Mouse (Mus musculus): ENCODE data around the gene B3galt6. TPM values are rescaled to one million over a fixed set of nuclear protein-coding genes. Genes with fewer than 3 reads are reported as not detected.
A peak's percentile ranks its signal among the peaks of the same experiment; 100 is the strongest.

B3galt6 gene
- polyA plus RNA-seq, 1 experiment from 2014 or later = 18.9 TPM

- WGBS = 96% methylated on average over 6 of the region's 6 CpGs
Observed at GRCm38 (mm10) chr4:155955491-155955890, 37.0 kb downstream of the B3galt6 start.

DNA sequence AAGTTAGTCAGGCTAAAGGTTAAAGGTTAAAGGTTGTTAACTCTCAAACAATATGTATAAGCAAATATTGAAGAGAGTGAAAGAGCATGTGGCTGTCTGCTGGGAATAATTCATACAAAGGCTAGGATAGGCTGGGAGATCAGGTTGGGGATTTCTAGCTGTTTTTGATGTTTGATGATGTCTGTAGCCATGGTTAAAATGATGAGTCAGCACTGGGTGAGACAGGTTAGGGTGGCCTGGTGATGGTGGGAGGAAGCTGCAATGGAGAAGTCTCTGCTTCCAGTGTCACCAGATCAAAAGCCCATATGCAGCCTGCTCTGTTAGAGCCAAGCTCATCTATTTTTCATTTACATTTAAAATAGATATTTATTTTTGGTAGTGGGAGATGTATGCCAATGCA, 45.4 kb downstream of the B3galt6 start:
- no peak for DNase-seq (ENCODE audit: low spot score)
- Histone ChIP-seq H3K27ac (ENCODE audit: low read depth, low read length) (no peak overlapping the region), H3K9ac (ENCODE audit: low read length) (no peak overlapping the region), H3K9me3 (ENCODE audit: control insufficient read depth, low read length) (no peaks in the 10 kb centered on the region), H3K4me1 (ENCODE audit: control insufficient read depth, insufficient read depth, low read length) (peaks cover 13% of the 10 kb centered on the region), H3K4me2 (ENCODE audit: low read depth) (no peak overlapping the region), H3K27me3 (ENCODE audit: control insufficient read depth, insufficient read depth, low read length) (no peaks in the 10 kb centered on the region), H3K4me3 (ENCODE audit: low read depth, low read length) (no peak overlapping the region), H3K36me3 (ENCODE audit: control insufficient read depth, insufficient read depth, low read length) (peaks cover 8% of the 10 kb centered on the region)
- no peak for ATAC-seq (ENCODE audit: insufficient read depth, low FRiP score, low TSS enrichment)

More at GRCm38 (mm10) chr4:155955491-155955890, 37.0 kb downstream of the B3galt6 start:
- H3K27ac ChIP-seq (ENCODE audit: low read depth, low read length) = no peak overlapping the region
- no peak overlapping the region for H3K4me3 ChIP-seq (ENCODE audit: low read depth, low read length)
- no peaks in the 10 kb centered on the region for H3K9me3 ChIP-seq (ENCODE audit: control insufficient read depth, low read length)
- no peak overlapping the region for H3K4me2 ChIP-seq (ENCODE audit: low read depth)
- H3K9ac ChIP-seq (ENCODE audit: low read length) = no peak overlapping the region
- H3K4me1 ChIP-seq (ENCODE audit: control insufficient read depth, insufficient read depth, low read length) = no peaks in the 10 kb centered on the region
- DNase-seq (ENCODE audit: low spot score) (no peak), ATAC-seq (ENCODE audit: insufficient read depth, low FRiP score, low TSS enrichment) (no peak)
- H3K27me3 ChIP-seq (ENCODE audit: control insufficient read depth, insufficient read depth, low read length) = no peaks in the 10 kb centered on the region
- peaks cover 8% of the 10 kb centered on the region for H3K36me3 ChIP-seq (ENCODE audit: control insufficient read depth, insufficient read depth, low read length)

GRCm38 (mm10) chr4:155944271-155944670, 48.2 kb downstream of the B3galt6 start:
- peak overlapping the region; percentile 86 for H3K9ac ChIP-seq (ENCODE audit: low read length)
- ATAC-seq (ENCODE audit: insufficient read depth, low FRiP score, low TSS enrichment) = no peak
- peak overlapping the region; percentile 98 for H3K4me3 ChIP-seq (ENCODE audit: low read depth, low read length)
- no peak for DNase-seq (ENCODE audit: low spot score)
- no peaks in the 10 kb centered on the region for H3K9me3 ChIP-seq (ENCODE audit: control insufficient read depth, low read length)
- no peak overlapping the region for H3K27ac ChIP-seq (ENCODE audit: low read depth, low read length)
- no peaks in the 10 kb centered on the region for H3K27me3 ChIP-seq (ENCODE audit: control insufficient read depth, insufficient read depth, low read length)
- H3K36me3 ChIP-seq (ENCODE audit: control insufficient read depth, insufficient read depth, low read length) = peaks cover 4% of the 10 kb centered on the region; the same call in 1 of the 2 replicates
- H3K4me1 ChIP-seq (ENCODE audit: control insufficient read depth, insufficient read depth, low read length) = peaks cover 13% of the 10 kb centered on the region
- WGBS = under 1% methylated on average over 17 of the region's 17 CpGs
- peak overlapping the region; percentile 92 for H3K4me2 ChIP-seq (ENCODE audit: low read depth)

GRCm38 (mm10) chr4:155943534-155944249, 48.8 kb downstream of the B3galt6 start, which contains the start of gene Ube2j2:
TSS of gene Ube2j2 (plus strand) at chr4:155943831.
- DNase-seq (ENCODE audit: low spot score) (peak; percentile 97), ATAC-seq (ENCODE audit: insufficient read depth, low FRiP score, low TSS enrichment) (peak; percentile 98)
- peak within 1 kb of the TSS; percentile 93 for H3K4me2 ChIP-seq (ENCODE audit: low read depth)
- H3K27ac ChIP-seq (ENCODE audit: low read depth, low read length) = peak within 1 kb of the TSS; percentile 71
- under 1% methylated on average over 69 of the region's 85 CpGs for WGBS
- H3K4me1 ChIP-seq (ENCODE audit: control insufficient read depth, insufficient read depth, low read length) = peaks cover 13% of the 10 kb centered on the region
- H3K9me3 ChIP-seq (ENCODE audit: control insufficient read depth, low read length) = no peaks in the 10 kb centered on the region
- peaks cover 4% of the 10 kb centered on the region; the same call in 1 of the 2 replicates for H3K36me3 ChIP-seq (ENCODE audit: control insufficient read depth, insufficient read depth, low read length)
- peak within 1 kb of the TSS; percentile 98 for H3K4me3 ChIP-seq (ENCODE audit: low read depth, low read length)
- H3K9ac ChIP-seq (ENCODE audit: low read length) = peak within 1 kb of the TSS; percentile 86
- H3K27me3 ChIP-seq (ENCODE audit: control insufficient read depth, insufficient read depth, low read length) = no peaks in the 10 kb centered on the region

DNA sequence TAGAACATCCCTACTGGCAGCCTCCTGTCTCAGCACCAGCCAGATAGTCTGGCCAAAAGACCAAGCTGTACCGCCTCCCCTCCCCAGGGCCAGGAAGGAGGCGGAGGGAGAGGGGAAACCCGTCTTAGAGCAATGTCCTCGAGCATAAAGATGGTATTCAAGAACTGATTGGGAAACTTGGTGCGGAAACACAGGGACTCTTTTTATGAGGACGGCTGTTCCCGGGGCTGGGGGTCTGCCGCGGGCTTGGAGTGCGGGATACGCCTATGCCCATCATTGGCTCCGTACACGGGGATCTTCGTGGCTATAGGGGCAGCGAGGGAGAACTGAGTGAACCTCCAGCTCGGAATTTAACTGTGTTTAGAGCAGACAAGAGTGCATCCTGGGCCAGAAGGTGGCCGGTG, 49.4 kb downstream of the B3galt6 start:
- Histone ChIP-seq H3K9me3 (ENCODE audit: control insufficient read depth, low read length) (no peaks in the 10 kb centered on the region), H3K4me3 (ENCODE audit: low read depth, low read length) (peak overlapping the region; percentile 98), H3K4me2 (ENCODE audit: low read depth) (peak overlapping the region; percentile 93), H3K9ac (ENCODE audit: low read length) (peak overlapping the region; percentile 86), H3K27ac (ENCODE audit: low read depth, low read length) (peak overlapping the region; percentile 71), H3K4me1 (ENCODE audit: control insufficient read depth, insufficient read depth, low read length) (peaks cover 13% of the 10 kb centered on the region), H3K27me3 (ENCODE audit: control insufficient read depth, insufficient read depth, low read length) (no peaks in the 10 kb centered on the region), H3K36me3 (ENCODE audit: control insufficient read depth, insufficient read depth, low read length) (peaks cover 3% of the 10 kb centered on the region; the same call in 1 of the 2 replicates)
- ATAC-seq (ENCODE audit: insufficient read depth, low FRiP score, low TSS enrichment) (peak; percentile 60; the same call in 1 of the 2 replicates), DNase-seq (ENCODE audit: low spot score) (no peak)
- WGBS = under 1% methylated on average over 16 of the region's 17 CpGs

Other genes starting within 250 kb of the B3galt6 start
- 92.4 and 101 TPM in 2 replicates for gene Atad3a, start 231.6 kb downstream of the B3galt6 start, polyA plus RNA-seq (2014; fragmentation: Nextera tagmentation; extraction: Ambion mirVana)
- gene Vwa1, start 218.0 kb downstream of the B3galt6 start, polyA plus RNA-seq (2014; fragmentation: Nextera tagmentation; extraction: Ambion mirVana) = 11.7 and 13.1 TPM in 2 replicates
- 0.33 and 0.49 TPM in 2 replicates for gene Tmem88b, start 206.8 kb downstream of the B3galt6 start, polyA plus RNA-seq (2014; fragmentation: Nextera tagmentation; extraction: Ambion mirVana)
- gene Ankrd65, start 202.2 kb downstream of the B3galt6 start, polyA plus RNA-seq (2014; fragmentation: Nextera tagmentation; extraction: Ambion mirVana) = not detected in 2 replicates
- gene Mrpl20, start 189.8 kb downstream of the B3galt6 start, polyA plus RNA-seq (2014; fragmentation: Nextera tagmentation; extraction: Ambion mirVana) = 225 and 246 TPM in 2 replicates
- gene Ccnl2, start 180.2 kb downstream of the B3galt6 start, polyA plus RNA-seq (2014; fragmentation: Nextera tagmentation; extraction: Ambion mirVana) = 172 and 188 TPM in 2 replicates
- 129 TPM in 2 replicates for gene Aurkaip1, start 161.4 kb downstream of the B3galt6 start, polyA plus RNA-seq (2014; fragmentation: Nextera tagmentation; extraction: Ambion mirVana)
- gene Mxra8, start 153.0 kb downstream of the B3galt6 start, polyA plus RNA-seq (2014; fragmentation: Nextera tagmentation; extraction: Ambion mirVana) = 33.6 and 38.5 TPM in 2 replicates
- gene Dvl1, start 145.2 kb downstream of the B3galt6 start, polyA plus RNA-seq (2014; fragmentation: Nextera tagmentation; extraction: Ambion mirVana) = 14.2 and 15.1 TPM in 2 replicates
- gene Tas1r3, start 129.3 kb downstream of the B3galt6 start, polyA plus RNA-seq (2014; fragmentation: Nextera tagmentation; extraction: Ambion mirVana) = 0.45 and 0.48 TPM in 2 replicates
- gene Cptp, start 123.2 kb downstream of the B3galt6 start, polyA plus RNA-seq (2014; fragmentation: Nextera tagmentation; extraction: Ambion mirVana) = 23.4 and 28.3 TPM in 2 replicates
- gene Ints11, start 123.1 kb downstream of the B3galt6 start, polyA plus RNA-seq (2014; fragmentation: Nextera tagmentation; extraction: Ambion mirVana) = 89.7 and 95.0 TPM in 2 replicates
- 37.5 and 42.2 TPM in 2 replicates for gene Pusl1, start 100.9 kb downstream of the B3galt6 start, polyA plus RNA-seq (2014; fragmentation: Nextera tagmentation; extraction: Ambion mirVana)
- 44.3 and 45.4 TPM in 2 replicates for gene Acap3, start 100.8 kb downstream of the B3galt6 start, polyA plus RNA-seq (2014; fragmentation: Nextera tagmentation; extraction: Ambion mirVana)
- 154 and 162 TPM in 2 replicates for gene Ube2j2, start 48.8 kb downstream of the B3galt6 start, polyA plus RNA-seq (2014; fragmentation: Nextera tagmentation; extraction: Ambion mirVana)
- gene C1qtnf12, start 30.3 kb downstream of the B3galt6 start, polyA plus RNA-seq (2014; fragmentation: Nextera tagmentation; extraction: Ambion mirVana) = 19.6 and 22.0 TPM in 2 replicates
- gene Sdf4, start 223 bp upstream of the B3galt6 start, polyA plus RNA-seq (2014; fragmentation: Nextera tagmentation; extraction: Ambion mirVana) = 136 and 139 TPM in 2 replicates
- gene Tnfrsf4, start 21.2 kb upstream of the B3galt6 start, polyA plus RNA-seq (2014; fragmentation: Nextera tagmentation; extraction: Ambion mirVana) = 0.45 TPM in 2 replicates
- gene Tnfrsf18, start 33.5 kb upstream of the B3galt6 start, polyA plus RNA-seq (2014; fragmentation: Nextera tagmentation; extraction: Ambion mirVana) = 0.62 and 0.82 TPM in 2 replicates
- gene Ttll10, start 66.8 kb upstream of the B3galt6 start, polyA plus RNA-seq (2014; fragmentation: Nextera tagmentation; extraction: Ambion mirVana) = not detected in 2 replicates
- gene 9430015G10Rik, start 117.3 kb upstream of the B3galt6 start, polyA plus RNA-seq (2014; fragmentation: Nextera tagmentation; extraction: Ambion mirVana) = 50.6 and 51.9 TPM in 2 replicates
- 0.73 and 1.0 TPM in 2 replicates for gene Rnf223, start 137.9 kb upstream of the B3galt6 start, polyA plus RNA-seq (2014; fragmentation: Nextera tagmentation; extraction: Ambion mirVana)
- 85.9 and 91.9 TPM in 2 replicates for gene Agrn, start 204.8 kb upstream of the B3galt6 start, polyA plus RNA-seq (2014; fragmentation: Nextera tagmentation; extraction: Ambion mirVana)
- not detected in 2 replicates for gene Isg15, start 208.2 kb upstream of the B3galt6 start, polyA plus RNA-seq (2014; fragmentation: Nextera tagmentation; extraction: Ambion mirVana)
- gene AW011738, start 210.7 kb upstream of the B3galt6 start, polyA plus RNA-seq (2014; fragmentation: Nextera tagmentation; extraction: Ambion mirVana) = 1.5 and 1.8 TPM in 2 replicates
- 0.57 and 0.85 TPM in 2 replicates for gene Perm1, start 223.2 kb upstream of the B3galt6 start, polyA plus RNA-seq (2014; fragmentation: Nextera tagmentation; extraction: Ambion mirVana)
- 20.4 and 21.6 TPM in 2 replicates for gene Plekhn1, start 242.2 kb upstream of the B3galt6 start, polyA plus RNA-seq (2014; fragmentation: Nextera tagmentation; extraction: Ambion mirVana)
- 75.3 and 77.4 TPM in 2 replicates for gene Noc2l, start 243.4 kb upstream of the B3galt6 start, polyA plus RNA-seq (2014; fragmentation: Nextera tagmentation; extraction: Ambion mirVana)

Data from neural tube, embryonic 11.5 days (tissue).